Mouse (Mus musculus): Measurements from ENCODE around the gene C1qtnf5.
A peak's percentile ranks its signal among the peaks of the same experiment; 100 is the strongest.

C1qtnf5 gene

GRCm38 (mm10) chr9:44078955-44079756 lies 27.9 kb upstream of the C1qtnf5 start:
- peak in 1 of 2 experiments; percentile 88 for DNase-seq (ENCODE audit: low spot score in 2 of 2)

GRCm38 (mm10) chr9:44079997-44080780 lies 26.9 kb upstream of the C1qtnf5 start:
- no peak for DNase-seq (ENCODE audit: low spot score in 2 of 2)

GRCm38 (mm10) chr9:44080953-44081352 lies 26.1 kb upstream of the C1qtnf5 start:
- DNase-seq (ENCODE audit: low spot score in 2 of 2): no peak

- no peak for DNase-seq (ENCODE audit: low spot score in 2 of 2)
These were observed 25.5 kb upstream of the C1qtnf5 start for GRCm38 (mm10) chr9:44081581-44081980.

- no peak for DNase-seq (ENCODE audit: low spot score in 2 of 2)
These were observed 24.8 kb upstream of the C1qtnf5 start for GRCm38 (mm10) chr9:44082266-44082665.

GRCm38 (mm10) chr9:44083392-44084121 lies 23.5 kb upstream of the C1qtnf5 start:
- no peak for DNase-seq (ENCODE audit: low spot score in 2 of 2)

- DNase-seq (ENCODE audit: low spot score in 2 of 2): no peak
These were observed 22.8 kb upstream of the C1qtnf5 start for GRCm38 (mm10) chr9:44084236-44084635.

- DNase-seq (ENCODE audit: low spot score in 2 of 2): peak; percentile 91 to 95
These were observed 22.3 kb upstream of the C1qtnf5 start for GRCm38 (mm10) chr9:44084659-44085229.

- DNase-seq (ENCODE audit: low spot score in 2 of 2): no peak
These were observed 21.8 kb upstream of the C1qtnf5 start for GRCm38 (mm10) chr9:44085276-44085675.

GRCm38 (mm10) chr9:44085741-44086665 lies 21.0 kb upstream of the C1qtnf5 start:
- no peak for DNase-seq (ENCODE audit: low spot score in 2 of 2)

GRCm38 (mm10) chr9:44086960-44087359 lies 20.1 kb upstream of the C1qtnf5 start:
- no peak for DNase-seq (ENCODE audit: low spot score in 2 of 2)

- no peak for DNase-seq (ENCODE audit: low spot score in 2 of 2)
These were observed 19.1 kb upstream of the C1qtnf5 start for GRCm38 (mm10) chr9:44087761-44088455.

GRCm38 (mm10) chr9:44088877-44089608 lies 18.0 kb upstream of the C1qtnf5 start:
- DNase-seq (ENCODE audit: low spot score in 2 of 2): no peak

GRCm38 (mm10) chr9:44093612-44094503 lies 13.2 kb upstream of the C1qtnf5 start:
- DNase-seq (ENCODE audit: low spot score in 2 of 2): peak in 1 of 2 experiments; percentile 70

GRCm38 (mm10) chr9:44094737-44095136 lies 12.3 kb upstream of the C1qtnf5 start:
- no peak for DNase-seq (ENCODE audit: low spot score in 2 of 2)

- no peak for DNase-seq (ENCODE audit: low spot score in 2 of 2)
These were observed 11.3 kb upstream of the C1qtnf5 start for GRCm38 (mm10) chr9:44095781-44096180.

- DNase-seq (ENCODE audit: low spot score in 2 of 2): no peak
These were observed 10.5 kb upstream of the C1qtnf5 start for GRCm38 (mm10) chr9:44096536-44096935.

GRCm38 (mm10) chr9:44101490-44101889 lies 5.6 kb upstream of the C1qtnf5 start, which contains the start of gene Mfrp:
TSS of gene Mfrp (plus strand) at chr9:44101729.
- DNase-seq (ENCODE audit: low spot score in 2 of 2): no peak
